Mouse (Mus musculus) spleen, adult 10 weeks (tissue): ENCODE data around the gene Ugdh. TPM values are rescaled to one million over a fixed set of nuclear protein-coding genes. Genes with fewer than 3 reads are reported as not detected.

Source experiments
- polyA plus RNA-seq: library from polyadenylated mRNA; stranded (reverse); fragments of 350-450 nt; fragmentation: Illumina TruSeq; extraction: RNeasy Lipid Tissue Mini Kit (QIAGEN cat#74804); gene quantifications from one replicate; pipeline ENCODE4 v1.2.3, GENCODE M21; 2015; ENCODE audit warnings: low replicate concordance; ENCODE audit not compliant: insufficient read depth

Gene Ugdh
- polyA plus RNA-seq = 43.7 TPM

DNA sequence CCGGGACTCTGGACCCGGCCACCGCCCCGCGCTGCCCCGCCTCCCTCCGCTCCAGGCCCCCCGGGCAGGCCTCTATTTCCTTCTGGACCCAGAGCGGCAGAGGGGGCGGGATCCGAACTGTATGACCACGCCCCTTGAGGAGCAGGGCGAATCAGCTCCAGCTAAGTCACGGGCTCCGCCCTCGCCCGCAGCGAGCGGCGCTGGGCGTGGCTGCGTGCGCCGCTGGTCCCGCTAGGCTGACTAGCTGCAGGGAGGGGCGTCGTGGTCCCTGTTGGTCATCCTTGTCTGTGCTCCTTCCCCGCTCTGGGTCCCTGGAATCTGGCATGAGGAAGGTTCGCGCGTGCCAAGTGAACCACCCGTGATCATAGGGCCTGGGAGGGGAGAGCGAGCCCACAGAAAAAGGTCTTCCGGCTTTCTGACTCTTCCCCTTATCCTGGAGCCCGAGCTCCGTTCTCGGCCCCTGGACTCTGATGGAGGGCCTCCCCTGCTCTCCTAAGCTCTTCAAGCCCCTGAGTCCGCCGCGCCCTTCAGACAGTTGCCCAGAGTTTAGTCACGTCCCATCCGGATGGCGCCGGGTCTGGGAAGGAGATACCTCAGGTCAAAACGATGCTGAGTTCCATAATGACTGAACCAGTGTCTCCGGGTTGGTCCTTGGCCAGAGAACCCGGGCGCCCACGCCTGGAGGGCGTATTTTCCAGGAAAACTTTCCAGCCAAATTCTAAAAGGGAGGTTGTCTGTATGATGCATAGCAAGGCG is at the start of gene Ugdh:
Gene Ugdh (minus strand): TSS at position 144 of the 756 bp plus-strand sequence.

GRCm38 (mm10) chr5:65390648-65391644 is 44.8 kb downstream of the Ugdh start, which contains the start of the genes Rpl9 and Lias:
Gene Rpl9, minus strand, starts transcription at chr5:65391444.
Gene Lias, plus strand, starts transcription at chr5:65391497.

Other genes with a start within 250 kb of the Ugdh start
- 3.1 TPM for gene Wdr19, start 236.3 kb downstream of the Ugdh start, polyA plus RNA-seq
- gene Rfc1, start 100.3 kb downstream of the Ugdh start, polyA plus RNA-seq = 63.2 TPM
- 0.10 TPM for gene Klb, start 87.6 kb downstream of the Ugdh start, polyA plus RNA-seq
- gene Rpl9, start 44.5 kb downstream of the Ugdh start, polyA plus RNA-seq = 3,202 TPM
- 39.7 TPM for gene Lias, start 44.5 kb downstream of the Ugdh start, polyA plus RNA-seq
- gene Gm43552, start 56.9 kb upstream of the Ugdh start, polyA plus RNA-seq = not detected
- gene Smim14, start 101.2 kb upstream of the Ugdh start, polyA plus RNA-seq = 242 TPM
- gene Ube2k, start 101.3 kb upstream of the Ugdh start, polyA plus RNA-seq = 92.0 TPM